Mouse (Mus musculus) liver, embryonic 11.5 days (tissue): Measurements from ENCODE around the gene Rtkn2. TPM values are rescaled to one million over a fixed set of nuclear protein-coding genes. Genes with fewer than 3 reads are reported as not detected.
"Not testable (repeated sequence)": the region's sequence is repeated elsewhere in the genome, so short reads cannot be mapped to it uniquely, and the experiment has no call there.

ENCODE experiments used
- ATAC-seq: fragments of 200-750 bp; cut with Nextera tagmentation; replicated peaks from 2 replicates; pipeline ENCODE4 v1.8.0; 2017; ENCODE audit warnings: moderate number of reproducible peaks, mild to moderate bottlenecking, moderate TSS enrichment, moderate library complexity; ENCODE audit not compliant: low FRiP score
- DNase-seq: peaks from one replicate; pipeline ENCODE4 v3.0.0-alpha.2; 2017; ENCODE audit warnings: low spot score
- H3K27ac ChIP-seq: fragments of 300-500 bp; sonication (generic); 2 replicates; pipeline ENCODE4 v1.5.1; 2014; ENCODE audit warnings: mild to moderate bottlenecking, low read depth, low read length, control low read depth
- H3K27me3 ChIP-seq: fragments of 300-500 bp; sonication (generic); replicated peaks from 2 replicates; pipeline ENCODE4 v1.6.1; 2014; ENCODE audit warnings: low read length, mixed read lengths; ENCODE audit not compliant: control insufficient read depth, insufficient read depth
- H3K36me3 ChIP-seq: fragments of 300-500 bp; sonication (generic); 2 replicates; pipeline ENCODE4 v1.6.1; 2014; ENCODE audit warnings: mild to moderate bottlenecking, low read length, moderate library complexity, mixed read lengths; ENCODE audit not compliant: control insufficient read depth, insufficient read depth
- H3K4me1 ChIP-seq: fragments of 300-500 bp; sonication (generic); replicated peaks from 2 replicates; pipeline ENCODE4 v1.6.1; 2014; ENCODE audit warnings: low read length, mixed read lengths; ENCODE audit not compliant: control insufficient read depth, insufficient read depth
- H3K4me2 ChIP-seq: fragments of 300-500 bp; sonication (generic); 2 replicates; pipeline ENCODE4 v1.6.1; 2014; ENCODE audit warnings: mild to moderate bottlenecking, control low read depth, moderate library complexity
- H3K4me3 ChIP-seq: fragments of 300-500 bp; sonication (generic); 2 replicates; pipeline ENCODE4 v1.5.1; 2014; ENCODE audit warnings: low read depth, low read length, control low read depth
- H3K9ac ChIP-seq: fragments of 300-500 bp; sonication (generic); 2 replicates; pipeline ENCODE4 v1.6.1; 2014; ENCODE audit warnings: low read depth, low read length, control low read depth
- H3K9me3 ChIP-seq: fragments of 300-500 bp; sonication (generic); 2 replicates; pipeline ENCODE4 v1.6.1; 2016; ENCODE audit warnings: low read length, inconsistent platforms, mixed read lengths; ENCODE audit not compliant: control insufficient read depth
- WGBS: fragments of 180-500 bp; shearing (Covaris S2); extraction: QIAGEN DNeasy Blood & Tissue Kit; methylation state at CpG from one replicate; pipeline ENCODE4 v1.1.7; 2014; 5-methylcytosine and 5-hydroxymethylcytosine counted together
- polyA plus RNA-seq: library from polyadenylated mRNA; unstranded; fragments of >200 nt; fragmentation: Nextera tagmentation; extraction: Ambion mirVana; gene quantifications from 2 replicates; pipeline ENCODE4 v1.2.1, GENCODE M21; 2014

The Rtkn2 gene
- polyA plus RNA-seq, 1 experiment from 2014 or later: 4.9 TPM

- DNase-seq: no peak
- Histone ChIP-seq H3K9ac (no peak overlapping the region), H3K4me1 (no peaks in the 10 kb centered on the region), H3K4me3 (no peak overlapping the region), H3K27me3 (no peaks in the 10 kb centered on the region), H3K9me3 (no peaks in the 10 kb centered on the region), H3K27ac (no peak overlapping the region), H3K36me3 (peaks cover 20% of the 10 kb centered on the region; the same call in 1 of the 2 replicates), H3K4me2 (no peak overlapping the region)
- WGBS: 73% methylated on average over 19 of the region's 19 CpGs
- no peak for ATAC-seq
Observed at GRCm38 (mm10) chr10:68097821-68098675, 118.7 kb downstream of the Rtkn2 start.

GRCm38 (mm10) chr10:68099801-68100200, 120.4 kb downstream of the Rtkn2 start:
- not testable (repeated sequence) for DNase-seq, H3K4me3 ChIP-seq, H3K27me3 ChIP-seq, H3K4me1 ChIP-seq, H3K27ac ChIP-seq, H3K9me3 ChIP-seq, H3K4me2 ChIP-seq, H3K9ac ChIP-seq, ATAC-seq
- peaks cover 20% of the 10 kb centered on the region; the same call in 1 of the 2 replicates for H3K36me3 ChIP-seq
- 90% methylated on average over 7 of the region's 7 CpGs for WGBS

- no peak overlapping the region for H3K27ac ChIP-seq
- peaks cover 20% of the 10 kb centered on the region; the same call in 1 of the 2 replicates for H3K36me3 ChIP-seq
- no peak overlapping the region for H3K4me3 ChIP-seq
- H3K27me3 ChIP-seq: no peaks in the 10 kb centered on the region
- H3K4me2 ChIP-seq: no peak overlapping the region
- H3K9ac ChIP-seq: no peak overlapping the region
- ATAC-seq: no peak
- DNase-seq: no peak
- WGBS: 81% methylated on average over 8 of the region's 8 CpGs
- H3K9me3 ChIP-seq: no peaks in the 10 kb centered on the region
- no peaks in the 10 kb centered on the region; the same call in 1 of the 2 replicates for H3K4me1 ChIP-seq
Observed at GRCm38 (mm10) chr10:68100506-68100905, 121.1 kb downstream of the Rtkn2 start.

- WGBS: 81% methylated on average over 4 of the region's 4 CpGs
- no peaks in the 10 kb centered on the region; the same call in 1 of the 2 replicates for H3K4me1 ChIP-seq
- no peak overlapping the region for H3K4me2 ChIP-seq
- no peaks in the 10 kb centered on the region for H3K27me3 ChIP-seq
- H3K27ac ChIP-seq: no peak overlapping the region
- peaks cover 15% of the 10 kb centered on the region; the same call in 1 of the 2 replicates for H3K36me3 ChIP-seq
- no peak for ATAC-seq
- no peak for DNase-seq
- H3K9ac ChIP-seq: no peak overlapping the region
- H3K9me3 ChIP-seq: no peaks in the 10 kb centered on the region
- no peak overlapping the region for H3K4me3 ChIP-seq
Observed at GRCm38 (mm10) chr10:68101251-68101650, 121.9 kb downstream of the Rtkn2 start.

GRCm38 (mm10) chr10:68102566-68102965, 123.2 kb downstream of the Rtkn2 start:
- WGBS: 88% methylated on average over 6 of the region's 6 CpGs
- H3K27ac ChIP-seq: no peak overlapping the region

GRCm38 (mm10) chr10:68103078-68103855, 123.9 kb downstream of the Rtkn2 start:
- no peak overlapping the region for H3K4me2 ChIP-seq
- no peak for DNase-seq
- WGBS: 75% methylated on average over 6 of the region's 6 CpGs
- no peaks in the 10 kb centered on the region for H3K9me3 ChIP-seq
- no peak overlapping the region for H3K27ac ChIP-seq
- H3K4me3 ChIP-seq: no peak overlapping the region
- no peaks in the 10 kb centered on the region for H3K27me3 ChIP-seq
- H3K4me1 ChIP-seq: no peaks in the 10 kb centered on the region; the same call in 1 of the 2 replicates
- H3K9ac ChIP-seq: no peak overlapping the region
- ATAC-seq: no peak
- no peaks in the 10 kb centered on the region for H3K36me3 ChIP-seq

More at GRCm38 (mm10) chr10:68102566-68102965, 123.2 kb downstream of the Rtkn2 start:
- ATAC-seq: no peak
- H3K9ac ChIP-seq: no peak overlapping the region
- no peak overlapping the region for H3K4me2 ChIP-seq
- H3K27me3 ChIP-seq: no peaks in the 10 kb centered on the region
- DNase-seq: no peak
- H3K9me3 ChIP-seq: no peaks in the 10 kb centered on the region
- no peak overlapping the region for H3K4me3 ChIP-seq
- no peaks in the 10 kb centered on the region; the same call in 1 of the 2 replicates for H3K4me1 ChIP-seq
- H3K36me3 ChIP-seq: peaks cover 2% of the 10 kb centered on the region; the same call in 1 of the 2 replicates

- H3K4me1 ChIP-seq: no peaks in the 10 kb centered on the region; the same call in 1 of the 2 replicates
- H3K4me2 ChIP-seq: no peak overlapping the region
- no peaks in the 10 kb centered on the region for H3K9me3 ChIP-seq
- H3K27me3 ChIP-seq: no peaks in the 10 kb centered on the region
- ATAC-seq (no peak), DNase-seq (no peak)
- no peak overlapping the region for H3K27ac ChIP-seq
- WGBS: 77% methylated on average over 5 of the region's 5 CpGs
- no peak overlapping the region for H3K4me3 ChIP-seq
- no peak overlapping the region for H3K9ac ChIP-seq
- no peaks in the 10 kb centered on the region for H3K36me3 ChIP-seq
Observed at GRCm38 (mm10) chr10:68103988-68104387, 124.6 kb downstream of the Rtkn2 start.

GRCm38 (mm10) chr10:68104481-68104880, 125.1 kb downstream of the Rtkn2 start:
- ATAC-seq (no peak), DNase-seq (no peak)
- H3K27ac ChIP-seq: no peak overlapping the region; the same call in 1 of the 2 replicates
- no peaks in the 10 kb centered on the region for H3K36me3 ChIP-seq
- H3K4me3 ChIP-seq: no peak overlapping the region
- no peaks in the 10 kb centered on the region; the same call in 1 of the 2 replicates for H3K4me1 ChIP-seq
- H3K27me3 ChIP-seq: no peaks in the 10 kb centered on the region
- H3K9me3 ChIP-seq: no peaks in the 10 kb centered on the region
- H3K4me2 ChIP-seq: no peak overlapping the region
- WGBS: 4% methylated on average over 1 of the region's 2 CpGs
- H3K9ac ChIP-seq: no peak overlapping the region
